Mouse (Mus musculus): ENCODE results near the gene Cux2. TPM values are rescaled to one million over a fixed set of nuclear protein-coding genes. Genes with fewer than 3 reads are reported as not detected.

Gene Cux2
- 2.8 and 3.0 TPM in 2 replicates for polyA plus RNA-seq (2014; fragmentation: Nextera tagmentation; extraction: Ambion mirVana)

DNA sequence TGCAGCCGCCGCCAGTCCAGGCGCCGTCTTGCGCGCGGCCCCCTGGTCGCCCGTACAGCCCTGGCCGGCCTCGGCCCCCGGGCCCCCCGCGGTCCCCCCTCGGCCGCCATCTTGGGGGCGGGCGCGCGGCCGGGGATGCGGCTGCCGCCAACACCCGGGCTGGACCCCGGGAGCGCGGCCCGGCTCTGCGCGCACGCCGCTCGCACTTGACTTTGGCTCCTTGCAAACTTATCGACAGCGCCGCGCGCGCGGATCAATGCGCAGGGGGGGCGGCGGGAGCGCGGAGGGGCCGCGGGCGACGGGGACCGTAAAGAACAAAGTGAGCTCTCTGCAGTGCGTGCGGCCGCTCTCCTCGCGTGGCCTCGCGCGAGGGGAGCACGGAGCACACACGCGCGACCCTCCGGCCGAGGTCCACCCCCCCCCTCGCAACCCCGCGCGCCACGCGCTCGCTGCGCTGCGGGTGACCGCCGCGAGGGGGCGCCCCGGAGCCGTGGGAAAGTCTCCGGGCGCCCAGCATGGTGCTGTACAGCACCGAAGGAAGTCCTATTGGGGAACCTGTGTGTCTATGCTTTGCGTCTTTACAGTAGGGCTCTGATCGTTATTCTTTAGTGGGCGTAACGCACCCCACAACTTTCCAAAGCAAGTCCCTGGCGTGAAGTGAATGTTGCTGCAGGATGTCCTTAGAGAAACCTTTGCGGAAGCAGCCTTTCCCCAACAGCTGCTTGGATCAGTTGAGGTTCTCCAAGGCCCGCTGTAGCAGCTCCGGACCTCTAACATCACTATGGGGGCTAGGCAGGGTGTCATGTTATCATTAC is at the start of gene Cux2:
TSS of gene Cux2 (minus strand) at position 86 of the 815 bp plus-strand sequence.
- Histone ChIP-seq H3K4me1 (ENCODE audit: control insufficient read depth, insufficient read depth, low read length) (peaks cover 11% of the 10 kb centered on the region), H3K27ac (replicated peaks; ENCODE audit: low read depth, low read length) (no peak within 1 kb of the TSS), H3K27me3 (replicated peaks; ENCODE audit: control insufficient read depth, insufficient read depth, low read length) (peaks cover 55% of the 10 kb centered on the region), H3K36me3 (ENCODE audit: control insufficient read depth, insufficient read depth, low read length) (no peaks in the 10 kb centered on the region), H3K9ac (ENCODE audit: low read depth, low read length) (peak within 1 kb of the TSS; percentile 77), H3K4me2 (ENCODE audit: low read depth, low read length) (peak within 1 kb of the TSS; percentile 76), H3K4me3 (ENCODE audit: low read depth, low read length) (peak within 1 kb of the TSS; percentile 83), H3K9me3 (ENCODE audit: control insufficient read depth, low read length) (no peaks in the 10 kb centered on the region)
- ATAC-seq (ENCODE audit: low read depth): peak; percentile 90
- 0% methylated on average over 29 of the region's 90 CpGs for WGBS
- peak; percentile 94 for DNase-seq (ENCODE audit: low spot score)

DNA sequence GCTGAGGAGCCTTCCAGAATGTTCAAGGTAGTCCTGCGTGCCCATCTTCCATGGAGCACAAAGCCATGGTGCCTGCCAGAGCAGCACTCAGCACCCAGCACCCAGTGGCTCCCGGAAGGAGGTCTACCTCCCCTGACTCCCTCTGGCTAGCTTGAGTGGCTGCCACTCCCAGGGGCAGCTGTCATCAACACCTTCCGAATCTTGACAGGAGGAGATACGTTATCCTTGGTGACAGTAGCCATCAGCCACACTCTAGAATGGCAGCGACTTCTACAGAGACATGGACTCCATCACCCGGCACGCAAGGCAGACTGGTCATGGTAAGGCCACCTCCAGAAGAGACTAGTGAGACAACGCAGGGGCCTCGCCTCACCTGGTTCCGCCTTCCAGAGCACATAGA is 44.5 kb upstream of the Cux2 start:
- no peak overlapping the region for H3K9ac ChIP-seq (ENCODE audit: low read depth, low read length)
- no peak overlapping the region for H3K4me2 ChIP-seq (ENCODE audit: low read depth, low read length)
- 91% methylated on average over 10 of the region's 10 CpGs for WGBS
- no peaks in the 10 kb centered on the region for H3K4me1 ChIP-seq (ENCODE audit: control insufficient read depth, insufficient read depth, low read length)
- no peak overlapping the region for H3K27ac ChIP-seq (replicated peaks; ENCODE audit: low read depth, low read length)
- no peak for ATAC-seq (ENCODE audit: low read depth)
- H3K36me3 ChIP-seq (ENCODE audit: control insufficient read depth, insufficient read depth, low read length): no peaks in the 10 kb centered on the region
- no peak for DNase-seq (ENCODE audit: low spot score)
- no peaks in the 10 kb centered on the region for H3K27me3 ChIP-seq (replicated peaks; ENCODE audit: control insufficient read depth, insufficient read depth, low read length)
- no peaks in the 10 kb centered on the region for H3K9me3 ChIP-seq (ENCODE audit: control insufficient read depth, low read length)
- H3K4me3 ChIP-seq (ENCODE audit: low read depth, low read length): no peak overlapping the region

DNA sequence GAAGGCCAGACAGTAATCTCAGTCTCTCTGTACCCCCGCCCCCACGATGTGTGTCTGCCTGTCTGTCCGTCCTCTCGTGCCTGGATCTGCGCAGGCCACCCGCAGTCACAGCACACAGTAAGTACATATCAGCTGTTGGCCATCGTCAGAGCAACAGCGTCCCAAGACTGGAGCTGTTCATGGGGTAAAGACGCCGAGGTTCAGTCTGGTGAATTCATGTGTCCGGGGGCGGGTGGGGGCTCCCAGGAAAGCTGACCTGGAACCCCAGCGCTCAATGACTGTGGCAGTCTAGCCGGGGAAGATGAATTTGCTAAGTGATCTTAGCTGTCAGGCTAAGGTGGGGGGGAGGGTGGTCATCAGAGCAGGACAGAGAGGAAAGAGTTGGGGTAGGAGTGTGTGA is 43.8 kb upstream of the Cux2 start:
- H3K9ac ChIP-seq (ENCODE audit: low read depth, low read length): no peak overlapping the region
- no peak overlapping the region for H3K4me2 ChIP-seq (ENCODE audit: low read depth, low read length)
- DNase-seq (ENCODE audit: low spot score) (no peak), ATAC-seq (ENCODE audit: low read depth) (no peak)
- no peaks in the 10 kb centered on the region for H3K27me3 ChIP-seq (replicated peaks; ENCODE audit: control insufficient read depth, insufficient read depth, low read length)
- no peaks in the 10 kb centered on the region for H3K4me1 ChIP-seq (ENCODE audit: control insufficient read depth, insufficient read depth, low read length)
- no peaks in the 10 kb centered on the region for H3K36me3 ChIP-seq (ENCODE audit: control insufficient read depth, insufficient read depth, low read length)
- no peak overlapping the region for H3K27ac ChIP-seq (replicated peaks; ENCODE audit: low read depth, low read length)
- H3K4me3 ChIP-seq (ENCODE audit: low read depth, low read length): no peak overlapping the region
- WGBS: 85% methylated on average over 14 of the region's 14 CpGs
- H3K9me3 ChIP-seq (ENCODE audit: control insufficient read depth, low read length): no peaks in the 10 kb centered on the region

DNA sequence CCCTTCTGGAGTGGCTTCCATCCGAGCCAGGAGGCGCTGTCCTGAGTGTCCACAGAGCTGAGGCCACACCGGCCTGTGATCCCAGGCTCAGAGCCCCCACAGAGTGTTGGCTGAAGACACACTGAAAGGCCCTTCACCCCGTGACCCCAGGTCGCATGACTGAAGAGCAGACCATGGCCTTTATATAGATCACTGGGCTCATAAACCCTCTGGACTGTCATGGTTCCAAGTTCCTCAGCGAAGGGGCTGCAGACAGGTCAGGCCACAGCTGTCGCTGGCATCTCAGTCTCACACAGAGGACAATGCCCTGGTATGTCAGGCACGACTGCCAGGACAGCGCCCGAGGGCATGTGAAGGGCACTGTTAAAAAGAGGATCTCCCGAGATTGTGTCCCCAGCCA is 42.9 kb upstream of the Cux2 start:
- ATAC-seq (ENCODE audit: low read depth) (no peak), DNase-seq (ENCODE audit: low spot score) (no peak)
- Histone ChIP-seq H3K27me3 (replicated peaks; ENCODE audit: control insufficient read depth, insufficient read depth, low read length) (no peaks in the 10 kb centered on the region), H3K9me3 (ENCODE audit: control insufficient read depth, low read length) (no peaks in the 10 kb centered on the region), H3K9ac (ENCODE audit: low read depth, low read length) (no peak overlapping the region), H3K27ac (replicated peaks; ENCODE audit: low read depth, low read length) (no peak overlapping the region), H3K4me2 (ENCODE audit: low read depth, low read length) (no peak overlapping the region), H3K4me3 (ENCODE audit: low read depth, low read length) (no peak overlapping the region), H3K4me1 (ENCODE audit: control insufficient read depth, insufficient read depth, low read length) (no peaks in the 10 kb centered on the region), H3K36me3 (ENCODE audit: control insufficient read depth, insufficient read depth, low read length) (no peaks in the 10 kb centered on the region)
- WGBS: 55% methylated on average over 11 of the region's 11 CpGs

DNA sequence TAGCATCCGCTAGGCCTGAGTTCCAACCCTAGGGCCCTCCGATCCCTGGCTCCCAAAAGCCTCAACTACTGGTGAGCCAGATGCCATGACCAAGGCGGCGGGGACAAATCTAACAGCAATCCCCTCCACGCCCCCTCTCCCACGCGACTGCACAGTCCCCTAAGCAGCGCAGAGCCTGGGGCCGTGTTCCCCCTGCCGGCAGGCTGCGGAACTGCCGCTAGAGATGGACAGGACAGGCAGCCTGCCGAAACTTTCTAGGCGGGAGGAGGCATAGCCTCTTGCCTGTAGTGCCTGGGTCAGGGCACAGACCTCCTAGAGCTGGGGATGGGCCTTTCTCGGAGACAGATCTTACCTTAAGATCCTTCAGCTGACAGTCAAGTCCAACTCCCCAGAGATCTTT is 41.2 kb upstream of the Cux2 start:
- H3K9ac ChIP-seq (ENCODE audit: low read depth, low read length): no peak overlapping the region
- H3K4me3 ChIP-seq (ENCODE audit: low read depth, low read length): no peak overlapping the region
- DNase-seq (ENCODE audit: low spot score): peak; percentile 43
- ATAC-seq (ENCODE audit: low read depth): peak; percentile 55; the same call in 1 of the 2 replicates
- no peaks in the 10 kb centered on the region for H3K36me3 ChIP-seq (ENCODE audit: control insufficient read depth, insufficient read depth, low read length)
- no peaks in the 10 kb centered on the region for H3K9me3 ChIP-seq (ENCODE audit: control insufficient read depth, low read length)
- WGBS: 12% methylated on average over 15 of the region's 15 CpGs
- H3K4me1 ChIP-seq (ENCODE audit: control insufficient read depth, insufficient read depth, low read length): no peaks in the 10 kb centered on the region
- H3K4me2 ChIP-seq (ENCODE audit: low read depth, low read length): no peak overlapping the region
- no peak overlapping the region for H3K27ac ChIP-seq (replicated peaks; ENCODE audit: low read depth, low read length)
- no peaks in the 10 kb centered on the region for H3K27me3 ChIP-seq (replicated peaks; ENCODE audit: control insufficient read depth, insufficient read depth, low read length)

DNA sequence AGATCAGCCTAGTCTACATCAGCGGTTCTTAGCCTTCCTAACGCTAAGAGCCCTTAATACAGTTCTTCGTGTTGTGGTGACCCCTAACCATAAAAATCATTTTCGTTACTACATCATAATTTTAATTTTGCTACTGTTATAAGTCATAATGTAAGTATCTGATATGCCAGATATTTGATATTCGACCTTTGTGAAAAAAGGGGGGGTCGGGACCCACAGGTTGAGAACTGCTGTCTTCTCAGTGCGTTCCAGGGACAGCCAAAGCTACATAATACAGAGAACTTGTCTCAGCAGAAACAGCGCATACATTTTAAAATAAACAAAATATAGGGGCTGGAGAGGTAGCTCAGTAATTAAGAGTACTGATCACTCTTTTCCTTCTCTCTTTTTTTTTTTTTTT is 39.8 kb upstream of the Cux2 start:
- Histone ChIP-seq H3K4me1 (ENCODE audit: control insufficient read depth, insufficient read depth, low read length) (no peaks in the 10 kb centered on the region), H3K9me3 (ENCODE audit: control insufficient read depth, low read length) (no peaks in the 10 kb centered on the region), H3K36me3 (ENCODE audit: control insufficient read depth, insufficient read depth, low read length) (no peaks in the 10 kb centered on the region), H3K27ac (replicated peaks; ENCODE audit: low read depth, low read length) (no peak overlapping the region), H3K9ac (ENCODE audit: low read depth, low read length) (no peak overlapping the region), H3K4me3 (ENCODE audit: low read depth, low read length) (no peak overlapping the region), H3K27me3 (replicated peaks; ENCODE audit: control insufficient read depth, insufficient read depth, low read length) (no peaks in the 10 kb centered on the region), H3K4me2 (ENCODE audit: low read depth, low read length) (no peak overlapping the region)
- WGBS: 78% methylated on average over 8 of the region's 8 CpGs
- no peak for ATAC-seq (ENCODE audit: low read depth)
- DNase-seq (ENCODE audit: low spot score): no peak

DNA sequence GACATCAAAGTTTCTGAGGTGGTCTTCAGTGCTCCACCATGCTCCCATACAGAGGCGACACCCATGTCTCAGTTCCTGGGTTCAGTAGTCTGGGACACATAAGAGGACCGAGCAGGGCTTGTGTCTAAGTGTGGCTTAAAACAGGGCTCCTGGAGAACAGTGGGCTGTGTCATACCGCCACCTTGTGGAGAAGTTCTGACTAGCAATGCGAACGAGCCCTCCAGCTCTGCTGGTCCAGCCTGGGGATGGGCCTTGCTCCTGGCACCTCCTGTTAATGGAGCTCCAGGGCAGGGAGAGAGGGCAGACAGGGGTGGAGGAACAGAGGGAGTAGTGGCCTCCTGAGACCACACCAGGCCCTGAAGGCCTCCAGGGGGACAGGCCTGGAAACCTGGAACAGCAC is 39.0 kb upstream of the Cux2 start:
- H3K9me3 ChIP-seq (ENCODE audit: control insufficient read depth, low read length): no peaks in the 10 kb centered on the region
- no peak overlapping the region for H3K27ac ChIP-seq (replicated peaks; ENCODE audit: low read depth, low read length)
- no peaks in the 10 kb centered on the region for H3K27me3 ChIP-seq (replicated peaks; ENCODE audit: control insufficient read depth, insufficient read depth, low read length)
- no peaks in the 10 kb centered on the region for H3K36me3 ChIP-seq (ENCODE audit: control insufficient read depth, insufficient read depth, low read length)
- H3K4me3 ChIP-seq (ENCODE audit: low read depth, low read length): no peak overlapping the region
- no peak overlapping the region for H3K9ac ChIP-seq (ENCODE audit: low read depth, low read length)
- peak; percentile 84 for ATAC-seq (ENCODE audit: low read depth)
- peak; percentile 78 for DNase-seq (ENCODE audit: low spot score)
- 2% methylated on average over 5 of the region's 5 CpGs for WGBS
- H3K4me1 ChIP-seq (ENCODE audit: control insufficient read depth, insufficient read depth, low read length): no peaks in the 10 kb centered on the region
- H3K4me2 ChIP-seq (ENCODE audit: low read depth, low read length): no peak overlapping the region

DNA sequence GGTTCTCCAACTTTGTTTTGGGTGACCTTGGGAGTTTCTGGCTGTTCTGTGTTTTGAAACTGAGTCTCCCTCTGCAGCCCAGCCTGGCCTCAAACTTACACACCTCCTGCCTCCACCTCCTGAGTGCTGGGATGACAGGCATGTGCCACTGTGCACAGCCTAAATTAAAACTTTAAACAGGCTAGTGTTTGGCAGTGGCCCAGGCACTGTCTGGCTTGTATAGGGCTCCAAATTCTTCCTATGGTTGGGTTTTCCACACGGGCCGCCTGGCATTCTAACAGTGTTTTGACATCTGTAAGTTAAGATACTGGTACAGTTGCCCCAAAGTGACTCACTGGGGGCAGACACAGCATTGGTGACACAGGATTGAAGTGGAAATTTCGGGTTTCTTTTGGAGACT is 36.2 kb upstream of the Cux2 start:
- no peaks in the 10 kb centered on the region for H3K36me3 ChIP-seq (ENCODE audit: control insufficient read depth, insufficient read depth, low read length)
- no peak overlapping the region for H3K4me3 ChIP-seq (ENCODE audit: low read depth, low read length)
- ATAC-seq (ENCODE audit: low read depth) (no peak), DNase-seq (ENCODE audit: low spot score) (peak; percentile 40)
- H3K9ac ChIP-seq (ENCODE audit: low read depth, low read length): no peak overlapping the region
- no peak overlapping the region for H3K27ac ChIP-seq (replicated peaks; ENCODE audit: low read depth, low read length)
- H3K27me3 ChIP-seq (replicated peaks; ENCODE audit: control insufficient read depth, insufficient read depth, low read length): no peaks in the 10 kb centered on the region
- WGBS: 44% methylated on average over 3 of the region's 3 CpGs
- no peak overlapping the region for H3K4me2 ChIP-seq (ENCODE audit: low read depth, low read length)
- no peaks in the 10 kb centered on the region for H3K9me3 ChIP-seq (ENCODE audit: control insufficient read depth, low read length)
- H3K4me1 ChIP-seq (ENCODE audit: control insufficient read depth, insufficient read depth, low read length): no peaks in the 10 kb centered on the region

DNA sequence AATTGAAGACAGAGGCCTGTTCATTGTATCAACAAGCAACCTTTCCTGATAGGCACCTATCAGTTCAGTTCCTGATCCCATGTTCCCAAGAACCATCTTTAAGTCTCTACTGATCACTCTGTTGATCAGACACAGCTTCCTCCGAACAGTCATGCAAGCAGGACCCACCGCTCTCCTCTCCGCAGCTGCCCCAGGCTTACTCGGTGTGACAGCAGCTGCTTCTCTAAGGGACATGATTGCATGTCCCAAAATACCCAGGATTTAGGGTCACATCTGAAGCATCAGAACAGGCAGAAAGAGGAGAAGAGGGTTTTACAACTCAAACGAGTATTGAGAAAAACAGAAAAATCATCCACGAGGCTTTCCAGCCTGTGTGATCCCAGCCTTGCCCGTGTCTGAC is 35.4 kb upstream of the Cux2 start:
- WGBS: 69% methylated on average over 7 of the region's 7 CpGs

More for the DNA sequence above, 35.4 kb upstream of the Cux2 start:
- DNase-seq (ENCODE audit: low spot score): peak; percentile 14
- no peaks in the 10 kb centered on the region for H3K9me3 ChIP-seq (ENCODE audit: control insufficient read depth, low read length)
- no peak for ATAC-seq (ENCODE audit: low read depth)
- H3K4me1 ChIP-seq (ENCODE audit: control insufficient read depth, insufficient read depth, low read length): no peaks in the 10 kb centered on the region
- H3K27me3 ChIP-seq (replicated peaks; ENCODE audit: control insufficient read depth, insufficient read depth, low read length): no peaks in the 10 kb centered on the region
- H3K9ac ChIP-seq (ENCODE audit: low read depth, low read length): no peak overlapping the region
- H3K27ac ChIP-seq (replicated peaks; ENCODE audit: low read depth, low read length): no peak overlapping the region
- no peak overlapping the region for H3K4me3 ChIP-seq (ENCODE audit: low read depth, low read length)
- H3K36me3 ChIP-seq (ENCODE audit: control insufficient read depth, insufficient read depth, low read length): no peaks in the 10 kb centered on the region
- no peak overlapping the region for H3K4me2 ChIP-seq (ENCODE audit: low read depth, low read length)
